Mouse (Mus musculus): ENCODE results near the gene Rps3. TPM values are rescaled to one million over a fixed set of nuclear protein-coding genes. Genes with fewer than 3 reads are reported as not detected.
"Not testable (repeated sequence)": the region's sequence is repeated elsewhere in the genome, so short reads cannot be mapped to it uniquely, and the experiment has no call there.

The Rps3 gene
- polyA plus RNA-seq, 1 experiment from 2014 or later: 449 TPM

DNA sequence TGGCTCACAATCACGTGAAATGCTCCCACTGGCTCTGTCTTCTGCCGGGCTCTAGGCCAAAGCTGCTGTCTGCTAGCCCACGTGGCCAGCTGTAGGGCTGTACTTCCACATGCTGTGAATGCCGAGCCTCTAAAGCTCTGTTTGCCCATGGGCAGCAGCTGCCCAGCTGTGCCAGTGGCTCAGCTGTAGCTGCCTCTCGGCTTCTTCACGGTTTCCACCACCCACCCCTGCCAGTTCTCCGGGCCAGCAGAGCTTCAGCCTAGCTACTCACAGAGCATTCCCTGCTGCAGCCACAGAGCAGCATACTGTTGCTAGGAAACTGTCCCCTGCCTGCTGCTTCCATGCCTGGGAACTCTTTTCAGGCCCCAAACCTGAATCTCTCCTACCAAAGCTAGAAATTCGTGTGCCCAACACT, 26.6 kb upstream of the Rps3 start:
- 37% methylated on average over 8 of the region's 8 CpGs for WGBS (ENCODE audit: insufficient replicate concordance)
- Histone ChIP-seq H3K36me3 (replicated peaks) (no peaks in the 10 kb centered on the region), H3K4me1 (replicated peaks) (peaks cover 17% of the 10 kb centered on the region; the same call in 1 of the 2 replicates), H3K27ac (replicated peaks) (no peak overlapping the region), H3K9me3 (replicated peaks) (no peaks in the 10 kb centered on the region), H3K4me2 (no peak overlapping the region), H3K4me3 (replicated peaks) (no peak overlapping the region), H3K27me3 (no peaks in the 10 kb centered on the region), H3K9ac (no peak overlapping the region)
- ATAC-seq (ENCODE audit: insufficient read depth): no peak

DNA sequence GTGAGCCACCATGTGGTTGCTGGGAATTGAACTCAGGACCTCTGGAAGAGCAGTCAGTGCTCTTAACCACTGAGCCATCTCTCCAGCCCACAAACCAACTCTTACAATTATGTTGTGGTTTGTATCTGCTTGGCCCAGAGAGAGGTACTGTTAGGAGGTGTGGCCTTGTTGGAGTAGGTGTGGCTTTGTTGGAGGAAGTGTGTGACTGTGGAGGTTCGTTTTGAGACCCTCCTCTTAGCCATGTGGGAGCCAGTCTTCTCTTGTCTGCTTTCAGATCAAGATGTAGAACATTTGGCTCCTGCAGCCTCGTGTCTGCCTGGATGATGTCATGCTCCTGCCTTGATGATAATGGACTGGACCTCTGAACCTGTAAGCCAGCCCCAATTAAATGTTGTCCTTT, 24.6 kb upstream of the Rps3 start:
- 6% methylated on average over 2 of the region's 2 CpGs for WGBS (ENCODE audit: insufficient replicate concordance)
- H3K27ac ChIP-seq (replicated peaks); H3K4me2 ChIP-seq; H3K36me3 ChIP-seq (replicated peaks); H3K9me3 ChIP-seq (replicated peaks); H3K9ac ChIP-seq; H3K27me3 ChIP-seq; H3K4me3 ChIP-seq (replicated peaks): not testable (repeated sequence)
- H3K4me1 ChIP-seq (replicated peaks): peaks cover 18% of the 10 kb centered on the region; the same call in 1 of the 2 replicates
- peak; percentile 49 for ATAC-seq (ENCODE audit: insufficient read depth)

DNA sequence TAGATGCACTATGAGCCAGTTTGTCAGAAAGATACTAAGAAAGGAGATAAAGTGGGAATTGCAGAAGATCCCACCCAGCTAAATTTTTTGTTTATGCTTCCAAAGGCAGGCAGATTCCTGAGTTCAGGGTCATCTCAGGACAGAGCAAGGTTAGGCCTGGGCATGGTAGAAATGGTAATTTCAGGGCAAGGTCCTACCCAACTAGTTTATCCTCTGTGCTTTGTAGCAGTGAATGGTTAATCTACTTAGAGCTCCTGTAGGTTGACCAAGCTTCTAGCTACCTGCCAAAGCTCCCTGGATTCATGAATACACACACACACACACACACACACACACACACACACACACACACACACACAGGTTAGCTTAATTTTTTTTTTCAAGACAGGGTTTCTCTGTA, 21.0 kb upstream of the Rps3 start:
- H3K4me1 ChIP-seq (replicated peaks): peaks cover 34% of the 10 kb centered on the region
- H3K27me3 ChIP-seq: no peaks in the 10 kb centered on the region
- no peak overlapping the region for H3K9ac ChIP-seq
- no peaks in the 10 kb centered on the region for H3K36me3 ChIP-seq (replicated peaks)
- H3K27ac ChIP-seq (replicated peaks): no peak overlapping the region
- no peaks in the 10 kb centered on the region for H3K9me3 ChIP-seq (replicated peaks)
- no peak overlapping the region for H3K4me3 ChIP-seq (replicated peaks)
- no peak for ATAC-seq (ENCODE audit: insufficient read depth)
- no peak overlapping the region for H3K4me2 ChIP-seq

DNA sequence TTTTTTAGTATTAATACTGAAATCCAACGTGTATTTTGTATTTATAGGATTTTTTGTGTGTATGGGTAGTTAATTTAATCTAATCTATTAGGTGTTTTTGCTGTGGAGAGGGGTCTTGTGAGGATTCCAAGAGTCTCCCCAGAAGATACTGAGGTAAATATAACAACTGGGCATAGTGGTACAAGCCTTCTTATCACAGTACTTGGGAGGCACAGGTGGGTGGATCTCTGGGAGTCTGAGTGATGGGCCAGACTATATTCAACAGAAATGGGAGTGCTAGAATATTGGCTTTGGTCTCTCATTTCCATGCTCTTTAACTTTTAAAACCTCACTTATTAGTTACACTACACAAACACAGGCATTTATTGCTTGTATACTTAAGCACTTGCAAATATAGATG, 17.6 kb upstream of the Rps3 start:
- peak overlapping the region; percentile 48 for H3K4me2 ChIP-seq
- no peak overlapping the region for H3K9ac ChIP-seq
- H3K9me3 ChIP-seq (replicated peaks): no peaks in the 10 kb centered on the region
- WGBS (ENCODE audit: insufficient replicate concordance): 46% methylated on average over 1 of the region's 1 CpGs
- peaks cover 27% of the 10 kb centered on the region for H3K4me1 ChIP-seq (replicated peaks)
- H3K27me3 ChIP-seq: no peaks in the 10 kb centered on the region; the same call in 1 of the 2 replicates
- no peaks in the 10 kb centered on the region for H3K36me3 ChIP-seq (replicated peaks)
- peak overlapping the region; percentile 78 for H3K27ac ChIP-seq (replicated peaks)
- peak; percentile 96 for ATAC-seq (ENCODE audit: insufficient read depth)
- 0 out of 2 replicates have a peak overlapping the region, but pooled peaks have one; percentile 1 for H3K4me3 ChIP-seq (replicated peaks)

DNA sequence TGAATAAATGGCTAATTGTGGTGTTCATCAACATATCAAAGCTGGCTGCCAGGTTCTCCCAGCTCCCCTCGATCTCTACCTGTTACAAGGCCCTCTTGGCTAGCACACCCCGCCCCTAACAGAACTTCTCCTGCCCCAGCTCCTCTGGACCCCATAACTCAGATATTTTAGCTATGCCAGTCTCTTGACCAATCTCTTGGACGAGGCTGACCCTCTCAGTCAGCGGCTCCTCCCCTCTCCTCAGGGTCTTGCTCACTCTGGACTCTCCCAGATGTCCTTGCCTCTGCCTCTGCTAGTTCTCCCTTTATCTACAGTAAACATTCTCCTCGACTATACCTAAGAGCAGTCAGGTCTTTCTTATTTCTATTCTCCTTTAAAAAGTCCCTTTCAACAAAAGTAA, 17.1 kb upstream of the Rps3 start:
- 27% methylated on average over 5 of the region's 5 CpGs for WGBS (ENCODE audit: insufficient replicate concordance)
- H3K4me3 ChIP-seq (replicated peaks): no peak overlapping the region
- H3K36me3 ChIP-seq (replicated peaks): no peaks in the 10 kb centered on the region
- ATAC-seq (ENCODE audit: insufficient read depth): peak; percentile 97
- no peaks in the 10 kb centered on the region; the same call in 1 of the 2 replicates for H3K27me3 ChIP-seq
- peak overlapping the region; percentile 44 for H3K4me2 ChIP-seq
- no peaks in the 10 kb centered on the region for H3K9me3 ChIP-seq (replicated peaks)
- peaks cover 27% of the 10 kb centered on the region for H3K4me1 ChIP-seq (replicated peaks)
- H3K27ac ChIP-seq (replicated peaks): peak overlapping the region; percentile 91
- peak overlapping the region; percentile 26 for H3K9ac ChIP-seq

DNA sequence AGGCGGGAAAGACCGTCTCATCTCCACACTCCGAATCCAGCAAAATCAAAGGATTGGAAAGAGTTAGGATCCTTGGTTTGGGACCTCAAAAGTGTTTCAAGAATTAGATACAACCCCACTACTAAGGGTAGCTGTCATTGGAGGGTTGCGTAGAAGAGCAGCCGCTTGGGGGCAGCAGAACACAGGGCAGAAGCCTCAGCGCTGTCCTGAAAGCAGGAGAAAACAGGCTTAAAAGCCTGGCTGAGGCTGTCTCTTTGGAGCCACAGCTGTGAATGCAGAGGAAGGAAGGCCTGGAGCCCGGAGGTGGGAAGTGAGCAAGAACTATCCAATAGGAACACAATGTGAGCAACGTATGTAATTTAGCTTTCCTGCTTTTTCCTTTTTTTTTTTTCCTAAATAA, 16.7 kb upstream of the Rps3 start:
- Histone ChIP-seq H3K9ac (peak overlapping the region; percentile 26; the same call in 1 of the 2 replicates), H3K4me2 (peak overlapping the region; percentile 44; the same call in 1 of the 2 replicates), H3K4me1 (replicated peaks) (peaks cover 23% of the 10 kb centered on the region), H3K4me3 (replicated peaks) (no peak overlapping the region), H3K27me3 (no peaks in the 10 kb centered on the region; the same call in 1 of the 2 replicates), H3K27ac (replicated peaks) (peak overlapping the region; percentile 91), H3K9me3 (replicated peaks) (no peaks in the 10 kb centered on the region), H3K36me3 (replicated peaks) (no peaks in the 10 kb centered on the region)
- ATAC-seq (ENCODE audit: insufficient read depth): peak; percentile 67
- 2% methylated on average over 8 of the region's 8 CpGs for WGBS (ENCODE audit: insufficient replicate concordance)

DNA sequence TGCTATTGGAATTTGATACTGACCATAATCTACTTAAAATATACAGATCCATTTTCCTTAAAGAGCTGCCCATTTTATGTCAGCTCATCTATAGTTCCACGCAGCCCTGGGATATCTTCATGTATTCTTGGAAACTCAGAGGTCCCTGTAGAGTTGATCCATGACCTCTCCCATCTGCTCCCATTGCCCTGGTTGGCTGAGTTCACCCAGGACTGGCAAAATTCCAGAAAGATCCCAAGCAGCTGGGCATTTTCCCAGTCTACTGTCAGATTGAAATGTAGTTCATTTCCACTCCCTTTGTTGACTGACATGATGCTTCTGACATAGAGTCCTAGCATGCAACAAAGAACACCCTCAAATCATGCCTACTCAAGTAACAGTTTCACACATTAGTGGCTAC, 15.6 kb upstream of the Rps3 start:
- no peaks in the 10 kb centered on the region; the same call in 1 of the 2 replicates for H3K27me3 ChIP-seq
- H3K4me2 ChIP-seq: no peak overlapping the region
- WGBS (ENCODE audit: insufficient replicate concordance): 69% methylated on average over 1 of the region's 1 CpGs
- no peak overlapping the region for H3K4me3 ChIP-seq (replicated peaks)
- no peak overlapping the region for H3K27ac ChIP-seq (replicated peaks)
- H3K36me3 ChIP-seq (replicated peaks): no peaks in the 10 kb centered on the region
- no peak for ATAC-seq (ENCODE audit: insufficient read depth)
- no peaks in the 10 kb centered on the region for H3K9me3 ChIP-seq (replicated peaks)
- H3K9ac ChIP-seq: no peak overlapping the region
- peaks cover 23% of the 10 kb centered on the region for H3K4me1 ChIP-seq (replicated peaks)

DNA sequence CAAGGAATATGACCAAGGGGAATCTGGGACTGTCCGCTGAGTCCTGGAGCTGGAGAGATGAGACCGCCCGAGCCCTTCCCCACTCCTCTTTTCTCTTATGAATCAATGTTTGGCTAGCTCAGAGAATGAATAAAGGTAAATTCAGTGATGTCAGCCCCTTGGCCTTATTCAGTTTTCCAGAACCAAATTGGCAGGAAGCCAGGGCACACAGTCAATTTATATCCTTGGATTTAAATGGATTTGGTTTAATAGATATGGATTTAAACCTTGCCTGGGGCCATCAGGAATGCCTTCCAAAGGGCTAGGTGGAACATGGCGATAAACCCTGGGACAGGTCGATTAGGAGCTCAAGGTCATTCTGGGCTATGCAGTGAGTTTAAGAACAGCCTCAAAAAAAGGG, 6.2 kb upstream of the Rps3 start:
- H3K36me3 ChIP-seq (replicated peaks): no peaks in the 10 kb centered on the region
- no peak overlapping the region for H3K4me2 ChIP-seq
- no peak overlapping the region for H3K27ac ChIP-seq (replicated peaks)
- no peak for ATAC-seq (ENCODE audit: insufficient read depth)
- WGBS (ENCODE audit: insufficient replicate concordance): 77% methylated on average over 5 of the region's 5 CpGs
- no peaks in the 10 kb centered on the region for H3K4me1 ChIP-seq (replicated peaks)
- H3K9ac ChIP-seq: no peak overlapping the region
- H3K4me3 ChIP-seq (replicated peaks): no peak overlapping the region
- 0 out of 2 replicates have a peak, but pooled peaks cover 6% of the 10 kb centered on the region for H3K27me3 ChIP-seq
- no peaks in the 10 kb centered on the region for H3K9me3 ChIP-seq (replicated peaks)

DNA sequence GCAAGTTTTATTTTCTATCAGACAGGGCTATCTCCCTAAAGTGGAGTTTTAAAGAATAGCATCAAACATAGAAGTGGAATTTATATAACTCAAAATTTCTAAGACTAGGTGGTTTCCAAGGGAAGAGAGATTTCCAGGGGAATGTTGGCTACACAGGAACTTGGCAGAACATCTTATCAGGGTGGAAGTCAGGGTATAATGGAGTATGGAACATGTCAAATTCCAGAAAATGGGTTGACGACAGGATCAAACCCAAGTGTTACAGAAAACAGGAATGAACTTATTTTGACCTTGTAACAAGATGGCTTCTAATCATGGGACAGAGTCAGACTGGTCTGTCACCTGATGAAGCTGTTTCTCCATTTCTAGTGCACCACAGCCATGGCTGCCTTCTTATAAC, 1.1 kb upstream of the Rps3 start:
- 64% methylated on average over 1 of the region's 1 CpGs for WGBS (ENCODE audit: insufficient replicate concordance)
- ATAC-seq (ENCODE audit: insufficient read depth): no peak
- no peak overlapping the region for H3K27ac ChIP-seq (replicated peaks)

DNA sequence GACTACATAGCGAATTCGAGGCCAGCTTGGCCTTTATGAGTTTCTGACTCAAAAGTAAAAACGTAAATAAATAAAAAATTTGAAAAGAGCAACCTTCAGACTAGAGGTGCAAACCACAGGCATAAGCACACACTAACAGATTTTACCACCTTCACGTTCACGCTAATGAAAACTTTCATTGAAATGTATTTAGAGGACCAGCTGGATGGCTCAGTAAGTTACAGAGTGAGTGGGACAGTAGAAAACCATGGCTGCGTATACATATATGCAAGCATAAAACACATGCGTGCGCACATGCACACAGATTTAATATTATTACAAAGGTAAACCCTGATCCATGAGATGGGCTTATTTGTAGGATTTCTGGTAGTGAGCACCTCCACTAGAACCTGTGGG, 384 bp upstream of the Rps3 start:
- Histone ChIP-seq H3K4me3 (replicated peaks) (peak overlapping the region; percentile 77), H3K9me3 (replicated peaks) (no peaks in the 10 kb centered on the region), H3K9ac (no peak overlapping the region), H3K27ac (replicated peaks) (peak overlapping the region; percentile 58; the same call in 1 of the 2 replicates), H3K4me2 (peak overlapping the region; percentile 81), H3K36me3 (replicated peaks) (peaks cover 38% of the 10 kb centered on the region), H3K27me3 (0 out of 2 replicates have a peak, but pooled peaks cover 6% of the 10 kb centered on the region), H3K4me1 (replicated peaks) (peaks cover 46% of the 10 kb centered on the region)
- 40% methylated on average over 8 of the region's 8 CpGs for WGBS (ENCODE audit: insufficient replicate concordance)
- ATAC-seq (ENCODE audit: insufficient read depth): no peak

More for the DNA sequence above, 1.1 kb upstream of the Rps3 start:
- Histone ChIP-seq H3K27me3 (0 out of 2 replicates have a peak, but pooled peaks cover 6% of the 10 kb centered on the region), H3K36me3 (replicated peaks) (peaks cover 30% of the 10 kb centered on the region), H3K4me3 (replicated peaks) (no peak overlapping the region), H3K9ac (no peak overlapping the region), H3K4me1 (replicated peaks) (peaks cover 39% of the 10 kb centered on the region), H3K4me2 (no peak overlapping the region), H3K9me3 (replicated peaks) (no peaks in the 10 kb centered on the region)

DNA sequence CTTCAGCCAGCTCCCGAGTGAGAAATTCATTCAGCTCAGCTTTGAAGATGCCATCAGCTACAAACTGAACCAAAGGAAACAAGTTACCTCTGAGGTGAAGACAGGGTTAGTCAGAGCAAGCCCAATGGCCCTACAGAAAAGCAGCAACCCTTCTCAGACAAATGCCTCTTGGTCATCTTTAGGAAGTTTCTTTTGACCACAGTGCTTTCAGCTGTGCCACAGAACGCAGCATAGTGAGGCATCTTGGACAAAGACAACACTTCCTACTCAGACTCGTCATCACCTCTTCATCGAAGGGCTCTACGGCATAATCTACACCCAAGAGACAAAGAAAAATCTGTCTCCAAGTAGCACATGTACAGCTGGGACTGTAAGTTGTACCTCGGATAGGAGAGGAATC, 901 bp downstream of the Rps3 start:
- peak overlapping the region; percentile 82 for H3K27ac ChIP-seq (replicated peaks)
- 0% methylated on average over 6 of the region's 6 CpGs for WGBS (ENCODE audit: insufficient replicate concordance)

DNA sequence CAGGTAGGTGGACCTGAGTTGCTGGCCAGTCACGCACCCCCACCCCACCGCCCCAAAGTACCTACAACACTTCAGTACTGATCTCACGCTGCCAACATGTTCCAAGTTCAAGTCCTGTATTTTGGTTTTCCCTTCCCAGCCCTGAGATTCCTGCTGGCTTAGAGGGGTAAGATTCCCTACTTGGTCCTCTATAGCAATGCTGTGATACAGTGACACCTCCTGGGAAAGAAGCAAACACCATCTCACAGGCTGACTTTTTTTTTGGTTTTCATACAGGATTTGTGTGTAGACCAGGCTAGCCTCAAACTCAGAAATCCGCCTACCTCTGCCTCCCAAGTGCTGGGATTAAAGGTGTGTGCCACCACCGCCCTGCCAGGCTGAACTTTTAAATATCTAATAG, 6.3 kb downstream of the Rps3 start:
- Histone ChIP-seq H3K9ac (no peak overlapping the region), H3K36me3 (replicated peaks) (peaks cover 83% of the 10 kb centered on the region), H3K9me3 (replicated peaks) (no peaks in the 10 kb centered on the region), H3K27ac (replicated peaks) (no peak overlapping the region), H3K4me2 (no peak overlapping the region), H3K4me1 (replicated peaks) (peaks cover 83% of the 10 kb centered on the region), H3K4me3 (replicated peaks) (no peak overlapping the region), H3K27me3 (no peaks in the 10 kb centered on the region)
- WGBS (ENCODE audit: insufficient replicate concordance): 79% methylated on average over 5 of the region's 5 CpGs
- no peak for ATAC-seq (ENCODE audit: insufficient read depth)

More for the DNA sequence above, 901 bp downstream of the Rps3 start:
- peaks cover 50% of the 10 kb centered on the region for H3K36me3 ChIP-seq (replicated peaks)
- H3K9me3 ChIP-seq (replicated peaks): no peaks in the 10 kb centered on the region
- peak overlapping the region; percentile 77 for H3K4me3 ChIP-seq (replicated peaks)
- peak overlapping the region; percentile 81 for H3K4me2 ChIP-seq
- ATAC-seq (ENCODE audit: insufficient read depth): no peak
- H3K9ac ChIP-seq: peak overlapping the region; percentile 78
- H3K27me3 ChIP-seq: no peaks in the 10 kb centered on the region
- peaks cover 56% of the 10 kb centered on the region for H3K4me1 ChIP-seq (replicated peaks)
